Mouse (Mus musculus): ENCODE data around the gene Lhpp. TPM values are rescaled to one million over a fixed set of nuclear protein-coding genes. Genes with fewer than 3 reads are reported as not detected.

The Lhpp gene
- polyA plus RNA-seq, 1 experiment from 2014 or later: 14.5 TPM

- no peaks in the 10 kb centered on the region for H3K27me3 ChIP-seq
- H3K9me3 ChIP-seq (replicated peaks): peaks cover 5% of the 10 kb centered on the region; the same call in 1 of the 2 replicates
- 89% methylated on average over 14 of the region's 14 CpGs for WGBS
- peaks cover 5% of the 10 kb centered on the region; the same call in 1 of the 2 replicates for H3K4me1 ChIP-seq
- H3K4me2 ChIP-seq: no peak overlapping the region
- H3K4me3 ChIP-seq: no peak overlapping the region
- no peak overlapping the region for H3K27ac ChIP-seq
- no peak overlapping the region for H3K9ac ChIP-seq
- H3K36me3 ChIP-seq (ENCODE audit: poor library complexity, severe bottlenecking): 0 out of 2 replicates have a peak, but pooled peaks cover 2% of the 10 kb centered on the region
- ATAC-seq: no peak
These were observed 80.5 kb downstream of the Lhpp start for GRCm38 (mm10) chr7:132690716-132691472.

- WGBS: 71% methylated on average over 9 of the region's 9 CpGs
- no peak for ATAC-seq
- Histone ChIP-seq H3K27me3 (no peaks in the 10 kb centered on the region), H3K27ac (no peak overlapping the region), H3K4me3 (no peak overlapping the region), H3K36me3 (ENCODE audit: poor library complexity, severe bottlenecking) (0 out of 2 replicates have a peak, but pooled peaks cover 2% of the 10 kb centered on the region), H3K4me1 (peaks cover 5% of the 10 kb centered on the region; the same call in 1 of the 2 replicates), H3K9ac (no peak overlapping the region), H3K4me2 (no peak overlapping the region), H3K9me3 (replicated peaks) (peaks cover 5% of the 10 kb centered on the region; the same call in 1 of the 2 replicates)
These were observed 82.3 kb downstream of the Lhpp start for GRCm38 (mm10) chr7:132692719-132693118.

- Histone ChIP-seq H3K27me3 (no peaks in the 10 kb centered on the region), H3K4me3 (no peak overlapping the region), H3K36me3 (ENCODE audit: poor library complexity, severe bottlenecking) (0 out of 2 replicates have a peak, but pooled peaks cover 2% of the 10 kb centered on the region), H3K4me2 (no peak overlapping the region), H3K9me3 (replicated peaks) (peaks cover 5% of the 10 kb centered on the region; the same call in 1 of the 2 replicates), H3K27ac (no peak overlapping the region), H3K9ac (no peak overlapping the region), H3K4me1 (peaks cover 5% of the 10 kb centered on the region; the same call in 1 of the 2 replicates)
- no peak for ATAC-seq
- WGBS: 90% methylated on average over 2 of the region's 2 CpGs
These were observed 83.1 kb downstream of the Lhpp start for GRCm38 (mm10) chr7:132693561-132693960.

GRCm38 (mm10) chr7:132697258-132697796 is 86.9 kb downstream of the Lhpp start:
- no peak for ATAC-seq
- Histone ChIP-seq H3K4me3 (no peak overlapping the region), H3K27me3 (no peaks in the 10 kb centered on the region), H3K9ac (no peak overlapping the region), H3K9me3 (replicated peaks) (peaks cover 5% of the 10 kb centered on the region; the same call in 1 of the 2 replicates), H3K4me2 (no peak overlapping the region), H3K27ac (no peak overlapping the region), H3K36me3 (ENCODE audit: poor library complexity, severe bottlenecking) (0 out of 2 replicates have a peak, but pooled peaks cover 2% of the 10 kb centered on the region), H3K4me1 (peaks cover 5% of the 10 kb centered on the region; the same call in 1 of the 2 replicates)
- 84% methylated on average over 8 of the region's 8 CpGs for WGBS

GRCm38 (mm10) chr7:132698737-132699136 is 88.3 kb downstream of the Lhpp start:
- H3K27me3 ChIP-seq: no peaks in the 10 kb centered on the region
- H3K4me1 ChIP-seq: no peaks in the 10 kb centered on the region
- no peak overlapping the region for H3K4me2 ChIP-seq
- 0 out of 2 replicates have a peak, but pooled peaks cover 2% of the 10 kb centered on the region for H3K36me3 ChIP-seq (ENCODE audit: poor library complexity, severe bottlenecking)
- ATAC-seq: no peak
- H3K9me3 ChIP-seq (replicated peaks): peaks cover 5% of the 10 kb centered on the region; the same call in 1 of the 2 replicates
- no peak overlapping the region for H3K9ac ChIP-seq
- H3K27ac ChIP-seq: no peak overlapping the region
- 89% methylated on average over 4 of the region's 4 CpGs for WGBS
- no peak overlapping the region for H3K4me3 ChIP-seq

DNA sequence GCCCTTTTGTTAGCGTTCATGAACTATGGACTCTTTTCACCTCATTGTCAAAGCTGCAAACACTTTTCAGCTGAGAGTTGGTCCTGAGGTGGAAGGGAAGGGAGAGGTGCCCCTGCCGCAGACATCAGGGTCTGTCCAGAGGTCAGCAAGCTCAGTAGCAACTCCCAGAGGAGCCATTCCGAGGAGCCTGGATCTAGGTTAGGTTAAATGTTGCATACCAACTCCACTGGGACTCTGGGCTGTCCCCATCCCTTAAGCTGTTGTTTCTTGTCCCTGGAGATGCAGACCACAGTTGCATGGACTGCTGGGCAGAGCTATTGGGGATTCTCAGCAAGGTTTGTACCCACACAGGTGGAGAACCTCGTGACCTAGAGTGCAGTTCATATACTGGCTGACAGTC is 88.7 kb downstream of the Lhpp start:
- H3K9ac ChIP-seq: no peak overlapping the region
- ATAC-seq: no peak
- H3K4me1 ChIP-seq: no peaks in the 10 kb centered on the region
- no peak overlapping the region for H3K4me2 ChIP-seq
- H3K4me3 ChIP-seq: no peak overlapping the region
- no peaks in the 10 kb centered on the region for H3K27me3 ChIP-seq
- peaks cover 5% of the 10 kb centered on the region; the same call in 1 of the 2 replicates for H3K9me3 ChIP-seq (replicated peaks)
- H3K27ac ChIP-seq: no peak overlapping the region
- 0 out of 2 replicates have a peak, but pooled peaks cover 2% of the 10 kb centered on the region for H3K36me3 ChIP-seq (ENCODE audit: poor library complexity, severe bottlenecking)
- 59% methylated on average over 4 of the region's 4 CpGs for WGBS

DNA sequence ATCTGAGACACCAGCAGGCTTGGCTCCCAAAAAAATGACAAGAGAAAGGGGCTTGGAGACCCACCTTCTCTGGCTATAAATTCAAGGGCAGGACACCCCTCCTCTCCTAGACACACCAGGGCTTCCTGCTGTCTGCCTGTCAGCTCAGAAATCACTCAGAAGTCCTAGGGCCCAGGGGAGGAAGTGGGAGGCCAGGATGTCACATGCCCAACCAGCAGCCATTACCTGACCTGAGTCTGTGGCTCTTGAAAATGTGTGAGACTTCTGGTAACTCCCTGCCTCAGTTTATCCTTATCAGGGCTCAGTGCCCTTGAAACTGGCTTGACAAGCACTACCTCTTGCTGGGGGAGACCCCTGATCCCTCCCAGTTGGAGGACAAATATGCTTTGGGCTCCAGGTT is 89.2 kb downstream of the Lhpp start:
- Histone ChIP-seq H3K9ac (no peak overlapping the region), H3K4me3 (no peak overlapping the region), H3K27ac (no peak overlapping the region), H3K4me2 (no peak overlapping the region), H3K9me3 (replicated peaks) (peaks cover 4% of the 10 kb centered on the region; the same call in 1 of the 2 replicates), H3K36me3 (ENCODE audit: poor library complexity, severe bottlenecking) (0 out of 2 replicates have a peak, but pooled peaks cover 2% of the 10 kb centered on the region), H3K27me3 (no peaks in the 10 kb centered on the region), H3K4me1 (no peaks in the 10 kb centered on the region)
- ATAC-seq: no peak

GRCm38 (mm10) chr7:132700107-132700506 is 89.7 kb downstream of the Lhpp start:
- H3K9ac ChIP-seq: no peak overlapping the region
- ATAC-seq: no peak
- H3K4me1 ChIP-seq: no peaks in the 10 kb centered on the region
- no peaks in the 10 kb centered on the region for H3K9me3 ChIP-seq (replicated peaks)
- no peak overlapping the region for H3K4me2 ChIP-seq
- H3K36me3 ChIP-seq (ENCODE audit: poor library complexity, severe bottlenecking): no peaks in the 10 kb centered on the region
- 83% methylated on average over 4 of the region's 4 CpGs for WGBS
- no peak overlapping the region for H3K27ac ChIP-seq
- H3K27me3 ChIP-seq: no peaks in the 10 kb centered on the region
- H3K4me3 ChIP-seq: no peak overlapping the region

GRCm38 (mm10) chr7:132701412-132701811 is 91.0 kb downstream of the Lhpp start:
- ATAC-seq: no peak
- Histone ChIP-seq H3K36me3 (ENCODE audit: poor library complexity, severe bottlenecking) (no peaks in the 10 kb centered on the region), H3K4me2 (no peak overlapping the region), H3K27me3 (no peaks in the 10 kb centered on the region), H3K27ac (no peak overlapping the region), H3K4me3 (no peak overlapping the region), H3K4me1 (no peaks in the 10 kb centered on the region), H3K9ac (no peak overlapping the region), H3K9me3 (replicated peaks) (no peaks in the 10 kb centered on the region)
- WGBS: 87% methylated on average over 3 of the region's 3 CpGs

DNA sequence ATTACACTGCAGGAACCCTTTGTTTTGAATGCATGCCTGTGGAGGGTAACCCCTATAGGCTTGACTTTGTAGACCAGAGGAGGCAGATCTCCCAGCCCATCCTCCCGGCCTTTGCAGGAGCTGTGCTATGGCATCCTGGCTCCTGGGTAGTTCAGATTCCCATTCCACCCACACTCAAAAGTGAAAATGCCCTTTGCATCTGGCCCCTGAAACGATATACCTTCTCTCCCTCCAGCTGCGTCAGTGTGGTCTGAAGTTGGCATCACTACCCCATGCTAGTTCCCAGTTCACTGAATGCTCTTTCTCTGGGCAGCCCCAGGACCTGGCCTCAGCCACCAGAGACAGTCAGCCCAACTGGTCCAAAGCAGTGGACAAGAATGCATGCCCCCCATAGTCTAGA is 91.6 kb downstream of the Lhpp start:
- ATAC-seq: no peak
- WGBS: 88% methylated on average over 3 of the region's 3 CpGs
- no peak overlapping the region for H3K4me2 ChIP-seq
- no peaks in the 10 kb centered on the region for H3K36me3 ChIP-seq (ENCODE audit: poor library complexity, severe bottlenecking)
- no peak overlapping the region for H3K9ac ChIP-seq
- H3K4me1 ChIP-seq: no peaks in the 10 kb centered on the region
- no peak overlapping the region for H3K4me3 ChIP-seq
- no peaks in the 10 kb centered on the region for H3K9me3 ChIP-seq (replicated peaks)
- H3K27me3 ChIP-seq: no peaks in the 10 kb centered on the region
- H3K27ac ChIP-seq: no peak overlapping the region

DNA sequence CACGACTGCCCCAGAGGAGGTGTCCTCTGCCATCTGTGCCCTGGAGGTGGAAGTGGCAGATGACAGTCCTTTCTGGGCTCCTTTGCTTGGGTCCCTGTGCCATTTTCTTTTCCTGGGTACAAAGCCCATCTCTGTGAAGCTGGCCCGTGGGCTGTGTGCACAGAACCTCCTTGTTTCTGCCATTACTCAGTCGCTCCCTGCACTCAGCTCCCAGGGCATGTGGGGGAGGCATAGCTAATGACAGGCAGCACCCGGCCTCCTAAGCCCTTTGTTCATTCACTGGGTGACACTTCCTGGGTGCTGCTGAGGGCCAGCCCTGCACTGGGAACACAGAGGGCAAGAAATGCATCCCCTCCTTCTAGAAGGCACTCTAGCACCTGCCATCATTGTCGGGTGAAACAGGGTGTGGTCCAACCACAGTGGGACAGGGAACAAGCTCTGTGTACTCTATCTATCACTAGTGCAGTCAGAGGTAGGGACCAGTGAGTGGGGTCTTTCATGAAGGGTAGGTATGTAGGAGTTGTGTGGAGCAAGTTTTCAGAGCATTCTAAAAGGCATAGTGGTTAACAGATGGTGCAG is 92.1 kb downstream of the Lhpp start:
- no peaks in the 10 kb centered on the region for H3K36me3 ChIP-seq (ENCODE audit: poor library complexity, severe bottlenecking)
- H3K4me3 ChIP-seq: no peak overlapping the region
- H3K27me3 ChIP-seq: no peaks in the 10 kb centered on the region
- no peak overlapping the region for H3K4me2 ChIP-seq
- H3K4me1 ChIP-seq: no peaks in the 10 kb centered on the region
- WGBS: 79% methylated on average over 5 of the region's 5 CpGs
- no peak overlapping the region for H3K27ac ChIP-seq
- H3K9ac ChIP-seq: no peak overlapping the region
- no peaks in the 10 kb centered on the region for H3K9me3 ChIP-seq (replicated peaks)
- no peak for ATAC-seq

Data from forebrain, embryonic 13.5 days (tissue).